Mouse (Mus musculus) spleen, adult 2 months (tissue): Measurements from ENCODE around the gene AL607142.1. TPM values are rescaled to one million over a fixed set of nuclear protein-coding genes. Genes with fewer than 3 reads are reported as not detected.

ENCODE experiments used
- DNase-seq, 2 experiments: peaks; one replicate each; pipeline versions ENCODE4 v3.0.0 to v3.0.0-alpha.2; 2012 to 2021; ENCODE audit warnings: low spot score in 2 of 2, low read depth in 1 of 2
- H3K27ac ChIP-seq: fragments of 200-500 bp; 2 replicates; pipeline ENCODE4 v1.5.1; 2012; ENCODE audit warnings: low read length, inconsistent platforms; ENCODE audit not compliant: insufficient read depth
- H3K27me3 ChIP-seq: fragments of 200-500 bp; 2 replicates; pipeline ENCODE4 v1.6.1; 2012; ENCODE audit warnings: mild to moderate bottlenecking, moderate library complexity, low read length, inconsistent platforms; ENCODE audit not compliant: control insufficient read depth, insufficient read depth
- H3K36me3 ChIP-seq: fragments of 200-500 bp; 2 replicates; pipeline ENCODE4 v1.6.1; 2012; ENCODE audit warnings: mild to moderate bottlenecking, low read length, inconsistent platforms; ENCODE audit not compliant: control insufficient read depth, insufficient read depth
- H3K4me1 ChIP-seq: fragments of 200-500 bp; 2 replicates; pipeline ENCODE4 v1.6.1; 2011; ENCODE audit warnings: inconsistent platforms; ENCODE audit not compliant: control insufficient read depth, insufficient read depth, insufficient read length
- H3K4me3 ChIP-seq: fragments of 200-500 bp; 2 replicates; pipeline ENCODE4 v1.5.1; 2011; ENCODE audit warnings: mild to moderate bottlenecking, inconsistent platforms; ENCODE audit not compliant: insufficient read depth, insufficient read length; ENCODE audit errors: extremely low read depth
- CTCF ChIP-seq: fragments of 200-500 bp; IDR thresholded peaks from 2 replicates; pipeline ENCODE4 v1.5.1; 2011; ENCODE audit warnings: mild to moderate bottlenecking, inconsistent platforms; ENCODE audit not compliant: insufficient read depth, insufficient read length, insufficient replicate concordance; ENCODE audit errors: extremely low read depth
- POLR2A ChIP-seq: fragments of 200-500 bp; IDR thresholded peaks from 2 replicates; pipeline ENCODE4 v1.6.1; 2011; ENCODE audit warnings: low read depth, low read length, inconsistent platforms
- WGBS: fragments of 180-500 bp; shearing (Covaris S2); methylation state at CpG from one replicate; pipeline ENCODE4 v1.1.7; 2018; 5-methylcytosine and 5-hydroxymethylcytosine counted together
- polyA plus RNA-seq: library from polyadenylated mRNA; depleted of rRNA; stranded (reverse); fragments of >200 nt; gene quantifications from 2 replicates; pipeline ENCODE4 v1.2.3, GENCODE M21; 2012

The AL607142.1 gene
- polyA plus RNA-seq, 1 experiment, result not detected

- no peak for TF ChIP-seq CTCF
- TF ChIP-seq POLR2A, result no peak
- Histone ChIP-seq H3K4me1 (peaks cover 39% of the 10 kb centered on the region; the same call in 1 of the 2 replicates), H3K36me3 (no peaks in the 10 kb centered on the region), H3K4me3 (no peak overlapping the region), H3K27ac (peak overlapping the region; percentile 84), H3K27me3 (no peaks in the 10 kb centered on the region)
- 27% methylated on average over 9 of the region's 9 CpGs for WGBS
- DNase-seq, result peak; percentile 63 to 77
These were observed 10.7 kb upstream of the AL607142.1 start for GRCm38 (mm10) chr4:120054145-120054544.

GRCm38 (mm10) chr4:120056451-120056850 is 8.3 kb upstream of the AL607142.1 start:
- Histone ChIP-seq H3K4me1 (peaks cover 34% of the 10 kb centered on the region; the same call in 1 of the 2 replicates), H3K4me3 (no peak overlapping the region), H3K27me3 (no peaks in the 10 kb centered on the region), H3K27ac (no peak overlapping the region), H3K36me3 (no peaks in the 10 kb centered on the region)
- no peak for TF ChIP-seq POLR2A
- no peak for TF ChIP-seq CTCF
- WGBS, result 69% methylated on average over 9 of the region's 9 CpGs
- DNase-seq, result no peak

- Histone ChIP-seq H3K27ac (no peak overlapping the region), H3K27me3 (no peaks in the 10 kb centered on the region), H3K36me3 (no peaks in the 10 kb centered on the region), H3K4me3 (no peak overlapping the region), H3K4me1 (peaks cover 25% of the 10 kb centered on the region; the same call in 1 of the 2 replicates)
- WGBS, result 77% methylated on average over 8 of the region's 8 CpGs
- TF ChIP-seq CTCF, result no peak
- no peak for TF ChIP-seq POLR2A
- DNase-seq, result no peak
These were observed 7.3 kb upstream of the AL607142.1 start for GRCm38 (mm10) chr4:120057529-120057928.

- H3K36me3 ChIP-seq, result no peaks in the 10 kb centered on the region
- H3K4me3 ChIP-seq, result no peak overlapping the region
- no peak overlapping the region for H3K27ac ChIP-seq
- TF ChIP-seq POLR2A, result no peak
- TF ChIP-seq CTCF, result no peak
- WGBS, result 91% methylated on average over 3 of the region's 3 CpGs
- H3K4me1 ChIP-seq, result peaks cover 20% of the 10 kb centered on the region; the same call in 1 of the 2 replicates
- H3K27me3 ChIP-seq, result no peaks in the 10 kb centered on the region
- no peak for DNase-seq
These were observed 6.6 kb upstream of the AL607142.1 start for GRCm38 (mm10) chr4:120058157-120058556.

GRCm38 (mm10) chr4:120058794-120059193 is 6.0 kb upstream of the AL607142.1 start:
- no peak for DNase-seq
- H3K36me3 ChIP-seq, result no peaks in the 10 kb centered on the region
- H3K4me3 ChIP-seq, result no peak overlapping the region
- WGBS, result 80% methylated on average over 10 of the region's 10 CpGs
- no peak for TF ChIP-seq POLR2A
- no peak for TF ChIP-seq CTCF
- H3K27me3 ChIP-seq, result no peaks in the 10 kb centered on the region
- H3K27ac ChIP-seq, result no peak overlapping the region
- H3K4me1 ChIP-seq, result peaks cover 15% of the 10 kb centered on the region; the same call in 1 of the 2 replicates

GRCm38 (mm10) chr4:120061727-120062126 is 3.1 kb upstream of the AL607142.1 start:
- Histone ChIP-seq H3K36me3 (no peaks in the 10 kb centered on the region), H3K27me3 (no peaks in the 10 kb centered on the region), H3K4me3 (no peak overlapping the region), H3K4me1 (no peaks in the 10 kb centered on the region; the same call in 1 of the 2 replicates), H3K27ac (no peak overlapping the region)
- 83% methylated on average over 6 of the region's 6 CpGs for WGBS
- no peak for DNase-seq
- no peak for TF ChIP-seq CTCF
- no peak for TF ChIP-seq POLR2A

- H3K27ac ChIP-seq, result no peak overlapping the region
- H3K27me3 ChIP-seq, result no peaks in the 10 kb centered on the region
- no peaks in the 10 kb centered on the region for H3K36me3 ChIP-seq
- TF ChIP-seq CTCF (no peak), POLR2A (no peak)
- no peak for DNase-seq
- no peak overlapping the region for H3K4me3 ChIP-seq
- 82% methylated on average over 6 of the region's 6 CpGs for WGBS
- H3K4me1 ChIP-seq, result no peaks in the 10 kb centered on the region; the same call in 1 of the 2 replicates
These were observed 2.6 kb upstream of the AL607142.1 start for GRCm38 (mm10) chr4:120062198-120062597.
